Mouse (Mus musculus): ENCODE measurements around the gene Zcchc9. TPM values are rescaled to one million over a fixed set of nuclear protein-coding genes. Genes with fewer than 3 reads are reported as not detected.
"Not testable (repeated sequence)": the region's sequence is repeated elsewhere in the genome, so short reads cannot be mapped to it uniquely, and the experiment has no call there.

The Zcchc9 gene
- polyA plus RNA-seq, 1 experiment from 2014 or later = 22.3 TPM

- WGBS = 83% methylated on average over 5 of the region's 5 CpGs
- no peak overlapping the region for H3K27ac ChIP-seq (replicated peaks; ENCODE audit: low read depth, low read length)
- no peak overlapping the region for H3K4me2 ChIP-seq (ENCODE audit: low read depth, low read length)
- H3K36me3 ChIP-seq (ENCODE audit: control insufficient read depth, insufficient read depth, low read length) = no peaks in the 10 kb centered on the region
- H3K4me3 ChIP-seq (ENCODE audit: low read depth, low read length) = no peak overlapping the region
- no peaks in the 10 kb centered on the region for H3K9me3 ChIP-seq (ENCODE audit: control insufficient read depth, low read length)
- H3K27me3 ChIP-seq (replicated peaks; ENCODE audit: control insufficient read depth, insufficient read depth, low read length) = no peaks in the 10 kb centered on the region
- no peak overlapping the region for H3K9ac ChIP-seq (ENCODE audit: low read depth, low read length)
- H3K4me1 ChIP-seq (ENCODE audit: control insufficient read depth, insufficient read depth, low read length) = no peaks in the 10 kb centered on the region
- ATAC-seq (ENCODE audit: low read depth) = no peak
- no peak for DNase-seq (ENCODE audit: low spot score)
These were observed 29.4 kb downstream of the Zcchc9 start for GRCm38 (mm10) chr13:91778092-91778491.

- 73% methylated on average over 9 of the region's 9 CpGs for WGBS
- DNase-seq (ENCODE audit: low spot score) = no peak
- Histone ChIP-seq H3K9ac (ENCODE audit: low read depth, low read length) (no peak overlapping the region), H3K9me3 (ENCODE audit: control insufficient read depth, low read length) (no peaks in the 10 kb centered on the region), H3K27me3 (replicated peaks; ENCODE audit: control insufficient read depth, insufficient read depth, low read length) (no peaks in the 10 kb centered on the region), H3K27ac (replicated peaks; ENCODE audit: low read depth, low read length) (no peak overlapping the region), H3K4me2 (ENCODE audit: low read depth, low read length) (no peak overlapping the region), H3K4me3 (ENCODE audit: low read depth, low read length) (no peak overlapping the region), H3K4me1 (ENCODE audit: control insufficient read depth, insufficient read depth, low read length) (no peaks in the 10 kb centered on the region), H3K36me3 (ENCODE audit: control insufficient read depth, insufficient read depth, low read length) (no peaks in the 10 kb centered on the region)
- no peak for ATAC-seq (ENCODE audit: low read depth)
These were observed 38.5 kb downstream of the Zcchc9 start for GRCm38 (mm10) chr13:91768683-91769651.

- no peak overlapping the region for H3K4me2 ChIP-seq (ENCODE audit: low read depth, low read length)
- no peak for DNase-seq (ENCODE audit: low spot score)
- no peaks in the 10 kb centered on the region for H3K9me3 ChIP-seq (ENCODE audit: control insufficient read depth, low read length)
- no peak for ATAC-seq (ENCODE audit: low read depth)
- H3K4me1 ChIP-seq (ENCODE audit: control insufficient read depth, insufficient read depth, low read length) = no peaks in the 10 kb centered on the region
- H3K4me3 ChIP-seq (ENCODE audit: low read depth, low read length) = no peak overlapping the region
- H3K27me3 ChIP-seq (replicated peaks; ENCODE audit: control insufficient read depth, insufficient read depth, low read length) = no peaks in the 10 kb centered on the region
- no peaks in the 10 kb centered on the region for H3K36me3 ChIP-seq (ENCODE audit: control insufficient read depth, insufficient read depth, low read length)
- no peak overlapping the region for H3K27ac ChIP-seq (replicated peaks; ENCODE audit: low read depth, low read length)
- 92% methylated on average over 4 of the region's 4 CpGs for WGBS
- no peak overlapping the region for H3K9ac ChIP-seq (ENCODE audit: low read depth, low read length)
These were observed 41.9 kb downstream of the Zcchc9 start for GRCm38 (mm10) chr13:91765627-91766026.

GRCm38 (mm10) chr13:91763654-91764053 lies 43.9 kb downstream of the Zcchc9 start:
- 90% methylated on average over 3 of the region's 3 CpGs for WGBS
- ATAC-seq (ENCODE audit: low read depth) = not testable (repeated sequence)

GRCm38 (mm10) chr13:91761654-91762445 lies 45.7 kb downstream of the Zcchc9 start:
- no peak for DNase-seq (ENCODE audit: low spot score)
- Histone ChIP-seq H3K4me1 (ENCODE audit: control insufficient read depth, insufficient read depth, low read length) (no peaks in the 10 kb centered on the region), H3K4me2 (ENCODE audit: low read depth, low read length) (no peak overlapping the region), H3K36me3 (ENCODE audit: control insufficient read depth, insufficient read depth, low read length) (no peaks in the 10 kb centered on the region), H3K4me3 (ENCODE audit: low read depth, low read length) (no peak overlapping the region), H3K27ac (replicated peaks; ENCODE audit: low read depth, low read length) (no peak overlapping the region), H3K9me3 (ENCODE audit: control insufficient read depth, low read length) (no peaks in the 10 kb centered on the region), H3K27me3 (replicated peaks; ENCODE audit: control insufficient read depth, insufficient read depth, low read length) (no peaks in the 10 kb centered on the region), H3K9ac (ENCODE audit: low read depth, low read length) (no peak overlapping the region)
- no peak for ATAC-seq (ENCODE audit: low read depth)
- WGBS = 91% methylated on average over 6 of the region's 6 CpGs

More at GRCm38 (mm10) chr13:91763654-91764053, 43.9 kb downstream of the Zcchc9 start:
- H3K9me3 ChIP-seq (ENCODE audit: control insufficient read depth, low read length); DNase-seq (ENCODE audit: low spot score); H3K36me3 ChIP-seq (ENCODE audit: control insufficient read depth, insufficient read depth, low read length); H3K27ac ChIP-seq (replicated peaks; ENCODE audit: low read depth, low read length); H3K4me1 ChIP-seq (ENCODE audit: control insufficient read depth, insufficient read depth, low read length); H3K27me3 ChIP-seq (replicated peaks; ENCODE audit: control insufficient read depth, insufficient read depth, low read length); H3K9ac ChIP-seq (ENCODE audit: low read depth, low read length); H3K4me3 ChIP-seq (ENCODE audit: low read depth, low read length); H3K4me2 ChIP-seq (ENCODE audit: low read depth, low read length): not testable (repeated sequence)

- no peak for DNase-seq (ENCODE audit: low spot score)
- Histone ChIP-seq H3K9me3 (ENCODE audit: control insufficient read depth, low read length) (no peaks in the 10 kb centered on the region), H3K4me1 (ENCODE audit: control insufficient read depth, insufficient read depth, low read length) (no peaks in the 10 kb centered on the region), H3K4me2 (ENCODE audit: low read depth, low read length) (no peak overlapping the region), H3K36me3 (ENCODE audit: control insufficient read depth, insufficient read depth, low read length) (no peaks in the 10 kb centered on the region), H3K9ac (ENCODE audit: low read depth, low read length) (no peak overlapping the region), H3K27ac (replicated peaks; ENCODE audit: low read depth, low read length) (no peak overlapping the region), H3K27me3 (replicated peaks; ENCODE audit: control insufficient read depth, insufficient read depth, low read length) (no peaks in the 10 kb centered on the region), H3K4me3 (ENCODE audit: low read depth, low read length) (no peak overlapping the region)
- ATAC-seq (ENCODE audit: low read depth) = no peak
- 85% methylated on average over 8 of the region's 8 CpGs for WGBS
These were observed 47.0 kb downstream of the Zcchc9 start for GRCm38 (mm10) chr13:91760302-91761050.

- Histone ChIP-seq H3K9ac (ENCODE audit: low read depth, low read length) (no peak overlapping the region), H3K4me1 (ENCODE audit: control insufficient read depth, insufficient read depth, low read length) (no peaks in the 10 kb centered on the region), H3K36me3 (ENCODE audit: control insufficient read depth, insufficient read depth, low read length) (no peaks in the 10 kb centered on the region), H3K4me3 (ENCODE audit: low read depth, low read length) (no peak overlapping the region), H3K9me3 (ENCODE audit: control insufficient read depth, low read length) (no peaks in the 10 kb centered on the region), H3K4me2 (ENCODE audit: low read depth, low read length) (no peak overlapping the region), H3K27ac (replicated peaks; ENCODE audit: low read depth, low read length) (no peak overlapping the region), H3K27me3 (replicated peaks; ENCODE audit: control insufficient read depth, insufficient read depth, low read length) (no peaks in the 10 kb centered on the region)
- no peak for DNase-seq (ENCODE audit: low spot score)
- ATAC-seq (ENCODE audit: low read depth) = no peak
- 71% methylated on average over 8 of the region's 8 CpGs for WGBS
These were observed 47.7 kb downstream of the Zcchc9 start for GRCm38 (mm10) chr13:91759791-91760190.

- H3K4me1 ChIP-seq (ENCODE audit: control insufficient read depth, insufficient read depth, low read length) = no peaks in the 10 kb centered on the region
- DNase-seq (ENCODE audit: low spot score) (no peak), ATAC-seq (ENCODE audit: low read depth) (no peak)
- no peak overlapping the region for H3K4me2 ChIP-seq (ENCODE audit: low read depth, low read length)
- H3K9ac ChIP-seq (ENCODE audit: low read depth, low read length) = no peak overlapping the region
- no peaks in the 10 kb centered on the region for H3K36me3 ChIP-seq (ENCODE audit: control insufficient read depth, insufficient read depth, low read length)
- H3K4me3 ChIP-seq (ENCODE audit: low read depth, low read length) = no peak overlapping the region
- no peaks in the 10 kb centered on the region for H3K9me3 ChIP-seq (ENCODE audit: control insufficient read depth, low read length)
- no peak overlapping the region for H3K27ac ChIP-seq (replicated peaks; ENCODE audit: low read depth, low read length)
- 77% methylated on average over 7 of the region's 7 CpGs for WGBS
- H3K27me3 ChIP-seq (replicated peaks; ENCODE audit: control insufficient read depth, insufficient read depth, low read length) = no peaks in the 10 kb centered on the region
These were observed 49.0 kb downstream of the Zcchc9 start for GRCm38 (mm10) chr13:91758316-91759048.

Measured in embryonic facial prominence, embryonic 14.5 days (tissue).